Mouse (Mus musculus): ENCODE results near the gene Ptprf.

DNA sequence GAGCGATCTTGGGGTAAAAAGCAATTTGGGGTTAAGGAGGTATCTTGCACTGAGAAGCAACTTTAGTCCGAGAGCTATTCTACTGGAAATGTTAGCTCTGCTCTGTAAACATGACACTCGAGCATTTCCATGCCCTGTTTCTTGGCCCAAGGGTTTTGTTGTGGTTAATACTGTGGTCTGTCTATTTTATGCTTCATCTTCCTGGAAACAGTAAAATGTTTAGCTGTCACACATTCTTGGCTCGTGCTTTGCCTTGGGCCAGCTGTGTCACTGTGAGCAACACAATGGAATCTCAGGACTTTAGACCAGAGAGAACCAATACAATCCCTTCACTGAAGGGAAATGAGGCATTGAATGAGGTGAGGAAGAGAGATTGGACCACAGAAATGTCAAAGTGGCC lies 40.6 kb upstream of the Ptprf start:
- TF ChIP-seq CTCF (IDR thresholded peaks at IDR 0.05; ENCODE audit: borderline replicate concordance, control insufficient read depth, extremely low read depth, insufficient read depth, low read length, poor library complexity) (no peak), POLR2A (IDR thresholded peaks at IDR 0.05; ENCODE audit: control insufficient read depth, extremely low read depth, insufficient read depth, low read length, poor library complexity) (no peak)

Measured in thymus, adult 2 months (tissue).